Mouse (Mus musculus): Measurements from ENCODE around the gene Cerk.

DNA sequence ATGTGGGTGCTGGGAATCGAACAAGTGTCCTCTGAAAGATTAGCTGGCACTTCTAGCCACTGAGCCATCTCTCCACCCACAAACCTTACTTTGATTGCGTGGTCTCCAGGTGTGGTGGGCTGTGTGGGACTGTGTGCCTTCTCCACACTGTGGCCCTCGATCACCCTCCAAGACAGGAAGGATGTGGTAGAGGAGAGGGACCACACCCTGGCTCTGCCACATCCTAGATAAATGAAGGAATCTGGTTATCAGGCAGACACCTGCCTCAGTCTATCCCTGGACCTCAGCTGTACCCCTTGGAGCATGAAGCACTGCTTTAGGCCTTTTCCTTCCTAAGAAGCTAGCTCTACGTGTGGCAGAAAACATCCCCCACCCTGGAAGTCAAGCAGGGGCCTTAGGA, 62.5 kb downstream of the Cerk start:
- TF ChIP-seq POLR2A (IDR thresholded peaks at IDR 0.05; ENCODE audit: insufficient read depth, low read depth, low read length) (no peak), CTCF (IDR thresholded peaks at IDR 0.05; ENCODE audit: insufficient read depth, low read depth, low read length) (no peak)
